Mouse (Mus musculus): ENCODE results near the gene Smg8. TPM values are rescaled to one million over a fixed set of nuclear protein-coding genes. Genes with fewer than 3 reads are reported as not detected.
A peak's percentile ranks its signal among the peaks of the same experiment; 100 is the strongest.

The Smg8 gene
- polyA plus RNA-seq, 1 experiment from 2014 or later = 21.7 TPM

DNA sequence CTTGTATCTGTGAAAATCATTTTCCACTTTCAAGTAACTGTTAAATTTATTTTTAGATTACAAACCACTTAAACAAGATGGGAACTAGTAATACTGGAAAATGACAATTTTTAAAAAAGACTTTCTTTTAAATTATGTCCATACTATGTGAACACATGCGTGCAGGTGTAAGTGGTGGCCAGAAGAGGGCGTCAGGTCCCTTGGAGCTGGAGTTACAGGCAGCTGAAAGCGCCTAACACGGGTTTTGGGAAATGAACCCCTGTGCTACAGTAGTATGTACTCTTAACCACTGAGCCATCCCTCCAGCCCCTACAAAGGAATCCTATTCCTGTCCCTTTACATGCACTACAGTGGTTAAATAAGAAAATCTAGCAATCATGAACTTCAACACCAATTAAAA is 50.4 kb downstream of the Smg8 start:
- no peak for ATAC-seq (ENCODE audit: low read depth)
- Histone ChIP-seq H3K27ac (replicated peaks) (no peak overlapping the region), H3K36me3 (peaks cover 84% of the 10 kb centered on the region), H3K4me3 (no peak overlapping the region), H3K4me1 (replicated peaks) (no peaks in the 10 kb centered on the region), H3K9ac (no peak overlapping the region), H3K27me3 (no peaks in the 10 kb centered on the region), H3K4me2 (no peak overlapping the region), H3K9me3 (no peaks in the 10 kb centered on the region)
- 66% methylated on average over 4 of the region's 4 CpGs for WGBS

- Histone ChIP-seq H3K4me1 (replicated peaks) (no peaks in the 10 kb centered on the region), H3K9me3 (no peaks in the 10 kb centered on the region), H3K4me2 (no peak overlapping the region), H3K27ac (replicated peaks) (no peak overlapping the region), H3K9ac (no peak overlapping the region), H3K27me3 (no peaks in the 10 kb centered on the region), H3K36me3 (peaks cover 11% of the 10 kb centered on the region), H3K4me3 (no peak overlapping the region)
- 96% methylated on average over 3 of the region's 3 CpGs for WGBS
- no peak for ATAC-seq (ENCODE audit: low read depth)
These were observed 58.4 kb downstream of the Smg8 start for GRCm38 (mm10) chr11:87028212-87028611.

MicroRNAs within 50 kb of the gene (microRNA counts, 519-probe panel; counts per million panel counts)
- microRNA mmu-miR-301a = 5,306 counts per million, percentile 91 among the panel's probes with 10 or more counts

Small RNAs within 50 kb of the gene (microRNA-seq; reads per million reads assigned to microRNA genes)
- 1,361 reads per million, percentile 82 among the genes with 10 or more reads in this experiment for gene Mir301

Other genes starting within 250 kb of the Smg8 start
- 4.6 and 5.3 TPM in 2 replicates for gene Ypel2, start 93.1 kb downstream of the Smg8 start, polyA plus RNA-seq (2015; fragmentation: Nextera tagmentation; extraction: Ambion mirVana)
- 183 and 185 TPM in 2 replicates for gene Gdpd1, start 12.7 kb downstream of the Smg8 start, polyA plus RNA-seq (2015; fragmentation: Nextera tagmentation; extraction: Ambion mirVana)
- gene Prr11, start 21.9 kb upstream of the Smg8 start, polyA plus RNA-seq (2015; fragmentation: Nextera tagmentation; extraction: Ambion mirVana) = 3.5 and 4.0 TPM in 2 replicates
- gene Ska2, start 22.5 kb upstream of the Smg8 start, polyA plus RNA-seq (2015; fragmentation: Nextera tagmentation; extraction: Ambion mirVana) = 49.7 and 59.8 TPM in 2 replicates
- gene Trim37, start 40.3 kb upstream of the Smg8 start, polyA plus RNA-seq (2015; fragmentation: Nextera tagmentation; extraction: Ambion mirVana) = 73.5 and 81.0 TPM in 2 replicates

All from neural tube, embryonic 13.5 days (tissue).